Comparison of ENCODE assay signal across 1 mouse cellular context in the genomic region with DNA sequence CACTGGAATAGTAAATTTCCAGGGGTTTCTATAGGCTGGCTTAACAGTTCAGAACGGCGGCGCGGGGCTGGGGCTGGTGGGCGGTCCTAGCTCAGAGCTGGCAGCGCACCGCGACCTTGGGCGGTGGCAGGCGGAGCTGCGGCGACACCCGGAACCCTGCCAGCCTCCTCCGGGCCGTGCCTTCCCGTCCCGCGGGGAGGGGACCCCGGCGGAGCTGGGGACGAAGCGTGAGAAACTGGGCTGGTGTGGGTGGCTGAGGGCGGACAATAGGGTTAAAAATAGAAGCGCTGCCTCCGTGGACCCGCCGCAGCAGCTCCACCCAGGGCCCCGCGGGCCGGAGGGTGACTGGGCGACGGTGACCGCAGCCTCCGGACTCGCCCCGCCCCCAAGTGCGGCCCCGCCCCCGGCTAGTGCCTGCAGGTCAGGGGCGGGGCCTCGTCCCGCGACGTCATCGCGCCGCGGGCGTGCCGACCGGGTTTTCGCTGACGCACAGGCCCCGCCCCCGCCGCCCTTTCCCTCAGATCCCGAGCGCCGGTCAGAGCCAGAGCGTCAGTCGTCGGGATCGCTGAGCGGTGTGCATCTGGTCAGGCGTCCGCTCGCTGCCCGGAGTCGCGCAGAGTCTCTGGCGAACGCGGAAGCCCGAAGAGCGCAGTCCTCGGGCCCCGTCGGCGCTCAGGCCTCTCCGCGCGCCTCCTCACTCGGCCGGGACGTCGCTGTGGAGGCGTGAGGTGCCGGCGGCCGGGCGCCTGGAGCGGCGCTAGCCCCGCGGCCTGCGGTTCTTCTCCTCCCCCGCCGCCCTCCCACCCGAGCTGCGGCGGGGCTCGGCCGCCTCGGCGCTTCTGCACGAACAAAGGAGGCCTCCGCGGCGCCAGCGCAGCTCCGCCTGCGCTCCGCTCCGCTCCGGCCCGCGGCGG.
A peak's percentile ranks its signal among the peaks of the same experiment; 100 is the strongest.
TF ChIP-seq lines count a peak whose summit lies in the region.

A gene (plus strand): TSS at position 538 of the 914 bp plus-strand sequence.

TF ChIP-seq in CH12.LX, 34 proteins besides CTCF, POLR2A, EP300 and RAD21 (continued from another document):
- TF ChIP-seq TBP (conservative IDR thresholded peaks at IDR 0.05; ENCODE audit: low read depth, low read length) (peak; percentile 83), USF2 (conservative IDR thresholded peaks at IDR 0.05; ENCODE audit: low read depth, low read length) (no peak), ZNF384 (IDR thresholded peaks at IDR 0.05; ENCODE audit: low read depth, low read length) (no peak), MEF2A (IDR thresholded peaks at IDR 0.05; ENCODE audit: borderline replicate concordance, low read depth, low read length) (peak; percentile 85), CHD2 (IDR thresholded peaks at IDR 0.05; ENCODE audit: low read length) (no peak), IRF4 (IDR thresholded peaks at IDR 0.05; ENCODE audit: low read depth, low read length) (peak; percentile 67), POLR2AphosphoS2 (IDR thresholded peaks at IDR 0.05; ENCODE audit: low read depth, low read length) (peak; percentile 97), SMC3 (IDR thresholded peaks at IDR 0.05; ENCODE audit: low read depth, low read length) (peak; percentile 11; the same call in 1 of the 2 replicates), CHD1 (IDR thresholded peaks at IDR 0.05; ENCODE audit: low read depth, low read length) (no peak), MXI1 (IDR thresholded peaks at IDR 0.05; ENCODE audit: low read depth, low read length) (0 out of 2 replicates have a peak, but pooled peaks have one; percentile 37), ELF1 (IDR thresholded peaks at IDR 0.05; ENCODE audit: low read depth, low read length) (peak; percentile 73), NELFE (IDR thresholded peaks at IDR 0.05; ENCODE audit: low read depth, low read length) (peak; percentile 99), UBTF (IDR thresholded peaks at IDR 0.05; ENCODE audit: low read depth, low read length) (peak; percentile 95), MAX (IDR thresholded peaks at IDR 0.05; ENCODE audit: low read length) (peak; percentile 11; the same call in 1 of the 2 replicates), MAFK (IDR thresholded peaks at IDR 0.05; ENCODE audit: insufficient replicate concordance, low read length) (0 out of 2 replicates have a peak, but pooled peaks have one; percentile 17), JUN (IDR thresholded peaks at IDR 0.05; ENCODE audit: insufficient read depth, low read depth, low read length) (no peak), TCF12 (IDR thresholded peaks at IDR 0.05; ENCODE audit: low read depth, low read length) (peak; percentile 95), NRF1 (IDR thresholded peaks at IDR 0.05; ENCODE audit: low read depth, low read length) (peak; percentile 38), ZMIZ1 (IDR thresholded peaks at IDR 0.05; ENCODE audit: low read depth, low read length) (peak; percentile 99), HCFC1 (IDR thresholded peaks at IDR 0.05; ENCODE audit: low read depth, low read length) (peak; percentile 48)
